Mouse (Mus musculus): ENCODE results near the gene Fars2. TPM values are rescaled to one million over a fixed set of nuclear protein-coding genes. Genes with fewer than 3 reads are reported as not detected.

Fars2 gene
- polyA plus RNA-seq, 1 experiment from 2014 or later: 33.5 TPM

DNA sequence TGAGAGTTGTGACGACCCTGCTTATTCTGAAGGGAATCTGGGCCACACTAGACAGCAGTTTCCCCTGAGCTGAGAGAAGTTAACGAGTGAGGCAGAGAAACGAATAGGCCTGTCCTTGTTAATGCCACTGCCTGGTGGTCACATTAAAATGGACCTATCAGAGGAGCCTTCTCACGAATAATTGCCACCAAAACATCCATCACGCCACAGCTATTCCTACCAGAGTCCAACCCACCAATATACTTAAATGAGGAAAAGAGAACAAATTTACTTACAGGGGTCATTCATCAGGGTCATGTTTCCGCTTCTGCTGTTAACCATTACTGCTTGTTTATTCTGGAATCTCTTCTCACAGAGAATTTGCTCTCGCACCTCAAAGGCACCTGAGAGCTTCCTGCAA is 531.0 kb downstream of the Fars2 start:
- no peak overlapping the region for H3K4me2 ChIP-seq
- WGBS: 58% methylated on average over 7 of the region's 7 CpGs

DNA sequence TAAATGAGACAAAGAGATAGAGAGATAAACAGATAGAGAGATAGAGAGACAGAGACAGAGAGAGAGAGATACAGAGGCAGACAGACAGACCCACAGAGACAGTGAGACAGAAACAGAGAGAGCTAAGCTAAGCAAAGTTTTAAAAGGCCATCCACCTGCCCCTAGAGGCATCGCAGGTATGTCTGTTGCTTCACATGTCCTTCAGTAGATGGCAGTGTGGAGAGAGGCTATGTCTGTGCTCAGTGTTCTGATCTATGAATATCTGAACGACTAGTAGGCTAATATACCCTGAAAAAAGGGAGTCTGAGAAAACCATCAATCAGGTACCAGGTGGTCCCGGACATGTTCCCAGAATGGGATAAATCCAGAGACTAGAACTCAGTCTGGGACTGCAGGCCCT is 537.0 kb downstream of the Fars2 start:
- ATAC-seq (ENCODE audit: low FRiP score): no peak
- WGBS: 81% methylated on average over 3 of the region's 3 CpGs

More for the DNA sequence above, 531.0 kb downstream of the Fars2 start:
- no peak for ATAC-seq (ENCODE audit: low FRiP score)
- no peaks in the 10 kb centered on the region for H3K36me3 ChIP-seq
- no peaks in the 10 kb centered on the region for H3K4me1 ChIP-seq (replicated peaks)
- no peaks in the 10 kb centered on the region for H3K27me3 ChIP-seq
- H3K9me3 ChIP-seq: no peaks in the 10 kb centered on the region
- H3K9ac ChIP-seq: no peak overlapping the region
- H3K27ac ChIP-seq: no peak overlapping the region
- H3K4me3 ChIP-seq: no peak overlapping the region

DNA sequence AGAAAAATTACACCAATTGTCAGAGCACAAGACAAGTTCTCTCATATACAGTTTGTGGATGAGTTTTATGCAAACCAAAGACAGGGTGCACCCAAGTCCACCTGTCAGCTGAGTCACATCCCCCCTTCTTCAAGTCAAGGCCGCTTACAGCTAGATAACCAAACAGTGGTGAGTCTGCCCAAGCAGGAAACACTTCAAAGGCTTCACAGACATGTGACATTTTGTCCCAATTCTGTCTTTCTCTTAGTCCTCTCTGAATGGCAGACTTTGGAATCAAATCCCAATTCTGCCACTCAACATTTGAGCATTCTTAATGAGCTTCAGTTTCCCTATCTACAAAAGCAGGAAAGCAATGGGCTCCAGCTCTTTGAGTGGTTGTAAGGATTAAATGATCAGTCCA is 562.1 kb downstream of the Fars2 start:
- Histone ChIP-seq H3K4me1 (replicated peaks) (no peaks in the 10 kb centered on the region), H3K27ac (no peak overlapping the region), H3K27me3 (no peaks in the 10 kb centered on the region), H3K9me3 (no peaks in the 10 kb centered on the region), H3K4me3 (no peak overlapping the region), H3K4me2 (no peak overlapping the region), H3K36me3 (no peaks in the 10 kb centered on the region), H3K9ac (no peak overlapping the region)
- WGBS: 80% methylated on average over 1 of the region's 1 CpGs
- ATAC-seq (ENCODE audit: low FRiP score): no peak

More for the DNA sequence above, 537.0 kb downstream of the Fars2 start:
- Histone ChIP-seq H3K27ac (no peak overlapping the region), H3K9me3 (no peaks in the 10 kb centered on the region), H3K36me3 (no peaks in the 10 kb centered on the region), H3K4me2 (no peak overlapping the region), H3K9ac (no peak overlapping the region), H3K4me3 (no peak overlapping the region), H3K4me1 (replicated peaks) (no peaks in the 10 kb centered on the region), H3K27me3 (no peaks in the 10 kb centered on the region)

DNA sequence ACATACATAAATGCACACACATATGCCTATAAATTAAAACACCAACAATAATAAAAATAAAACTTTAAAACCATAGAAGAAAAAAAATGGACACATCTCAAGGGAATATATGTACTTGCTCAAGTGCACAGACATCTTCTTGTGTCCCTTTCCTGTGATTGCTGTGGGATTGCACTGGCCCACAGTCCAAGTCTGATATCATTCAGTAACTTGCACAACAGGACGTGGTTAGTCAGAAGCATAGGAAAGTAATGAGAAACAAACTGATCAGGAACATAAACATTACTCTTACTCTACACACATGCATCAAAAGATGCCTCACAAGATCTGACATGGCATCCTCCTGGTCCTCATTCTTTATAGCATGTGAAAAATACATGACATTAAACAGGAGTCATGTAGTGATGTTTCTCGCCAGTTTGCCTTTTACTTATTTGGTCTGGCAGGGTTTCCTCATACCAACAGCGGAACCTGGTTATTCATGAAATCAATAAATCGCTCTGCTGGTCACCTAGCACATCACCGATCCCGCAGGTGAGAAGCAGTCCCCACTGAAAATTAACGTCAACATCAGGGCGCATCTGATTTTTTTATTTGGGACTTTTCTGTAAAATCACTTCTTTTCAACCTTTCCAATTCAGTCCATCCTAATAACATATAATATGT is 563.6 kb downstream of the Fars2 start:
- ATAC-seq (ENCODE audit: low FRiP score): no peak
- Histone ChIP-seq H3K9me3 (no peaks in the 10 kb centered on the region), H3K4me2 (no peak overlapping the region), H3K36me3 (no peaks in the 10 kb centered on the region), H3K27me3 (no peaks in the 10 kb centered on the region), H3K9ac (no peak overlapping the region), H3K4me1 (replicated peaks) (no peaks in the 10 kb centered on the region), H3K4me3 (no peak overlapping the region), H3K27ac (no peak overlapping the region)
- 88% methylated on average over 8 of the region's 8 CpGs for WGBS

DNA sequence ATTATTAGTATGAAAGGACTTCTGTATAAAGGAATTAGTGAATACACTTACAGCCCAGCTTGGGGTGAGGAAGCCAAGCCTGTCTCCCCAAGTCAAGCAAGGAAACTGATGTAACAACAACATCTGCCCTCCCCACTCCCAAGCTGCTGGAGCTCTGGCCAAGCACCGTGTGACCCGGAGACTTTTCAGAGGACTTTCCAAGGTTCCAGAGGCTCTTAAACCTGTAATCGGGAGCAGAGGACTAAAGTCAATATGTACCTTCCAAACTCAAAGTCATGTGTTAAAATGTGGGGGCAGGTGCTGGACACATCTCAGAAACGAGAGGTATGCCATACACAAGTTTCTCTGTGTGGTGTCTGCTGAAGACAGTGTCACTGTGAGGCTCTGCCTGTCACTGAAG is 566.4 kb downstream of the Fars2 start:
- no peak for ATAC-seq (ENCODE audit: low FRiP score)
- 88% methylated on average over 4 of the region's 4 CpGs for WGBS
- Histone ChIP-seq H3K27me3 (no peaks in the 10 kb centered on the region), H3K4me2 (no peak overlapping the region), H3K9ac (no peak overlapping the region), H3K9me3 (no peaks in the 10 kb centered on the region), H3K36me3 (no peaks in the 10 kb centered on the region), H3K27ac (no peak overlapping the region), H3K4me1 (replicated peaks) (no peaks in the 10 kb centered on the region), H3K4me3 (no peak overlapping the region)

DNA sequence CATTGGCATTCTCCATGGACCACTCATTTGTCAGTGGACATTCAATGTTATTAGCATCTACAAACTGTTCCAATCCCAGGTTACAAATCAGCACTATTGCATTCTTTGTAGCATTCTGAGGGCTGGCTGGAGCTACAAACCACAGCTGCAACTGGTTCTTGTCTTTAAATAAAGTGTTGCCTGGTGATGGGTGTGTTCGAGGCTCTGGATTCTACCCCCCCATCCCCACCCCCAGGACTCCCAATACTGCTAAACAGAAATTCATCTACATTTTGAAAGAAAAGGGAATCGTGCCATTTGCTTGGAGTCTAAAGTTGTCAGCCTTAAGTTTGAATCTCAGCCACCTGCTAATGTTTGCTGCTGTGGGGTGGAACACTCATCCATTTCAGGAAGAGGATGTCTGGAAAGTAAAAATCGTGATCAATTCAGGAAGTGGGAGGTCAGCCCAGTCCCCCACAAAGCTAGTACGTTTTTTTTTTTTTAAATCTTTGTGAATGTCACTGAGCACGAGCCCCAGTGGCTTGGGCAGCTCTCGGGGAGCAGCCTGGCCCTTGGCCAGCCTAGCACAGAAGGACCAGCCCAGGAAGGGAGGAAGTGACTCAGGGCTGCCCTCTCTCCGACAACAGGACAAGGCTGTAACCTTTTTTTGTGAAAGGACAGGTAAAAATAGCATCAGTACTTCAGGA is 578.4 kb downstream of the Fars2 start:
- no peak overlapping the region for H3K4me2 ChIP-seq
- H3K36me3 ChIP-seq: no peaks in the 10 kb centered on the region
- no peak for ATAC-seq (ENCODE audit: low FRiP score)
- H3K4me1 ChIP-seq (replicated peaks): no peaks in the 10 kb centered on the region
- no peak overlapping the region for H3K4me3 ChIP-seq
- no peaks in the 10 kb centered on the region for H3K9me3 ChIP-seq
- 67% methylated on average over 7 of the region's 7 CpGs for WGBS
- no peak overlapping the region for H3K27ac ChIP-seq
- H3K9ac ChIP-seq: no peak overlapping the region
- no peaks in the 10 kb centered on the region for H3K27me3 ChIP-seq

DNA sequence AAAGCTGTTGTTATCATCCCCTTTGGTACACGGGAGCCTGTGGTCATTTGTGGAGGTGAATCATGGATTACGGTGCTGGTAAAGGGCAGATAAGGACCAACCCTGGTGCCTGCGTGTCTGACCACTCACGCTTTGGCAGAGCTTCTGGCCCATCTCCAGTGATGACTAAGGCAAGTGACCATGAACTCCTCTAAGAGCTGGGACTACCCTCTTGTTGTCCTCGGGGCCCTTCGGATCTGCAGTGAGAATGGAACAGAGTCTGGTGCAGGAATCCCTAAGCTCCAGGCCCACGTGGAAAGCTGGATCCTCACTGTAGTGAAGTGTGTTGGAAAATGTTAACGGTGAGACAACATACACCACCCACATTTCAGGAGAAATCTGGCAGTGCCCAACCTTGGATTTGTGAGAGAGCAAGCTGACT is 579.1 kb downstream of the Fars2 start:
- ATAC-seq (ENCODE audit: low FRiP score): no peak
- Histone ChIP-seq H3K9me3 (no peaks in the 10 kb centered on the region), H3K4me3 (no peak overlapping the region), H3K4me1 (replicated peaks) (no peaks in the 10 kb centered on the region), H3K27ac (no peak overlapping the region), H3K9ac (no peak overlapping the region), H3K27me3 (no peaks in the 10 kb centered on the region), H3K36me3 (no peaks in the 10 kb centered on the region), H3K4me2 (no peak overlapping the region)
- 91% methylated on average over 8 of the region's 8 CpGs for WGBS

DNA sequence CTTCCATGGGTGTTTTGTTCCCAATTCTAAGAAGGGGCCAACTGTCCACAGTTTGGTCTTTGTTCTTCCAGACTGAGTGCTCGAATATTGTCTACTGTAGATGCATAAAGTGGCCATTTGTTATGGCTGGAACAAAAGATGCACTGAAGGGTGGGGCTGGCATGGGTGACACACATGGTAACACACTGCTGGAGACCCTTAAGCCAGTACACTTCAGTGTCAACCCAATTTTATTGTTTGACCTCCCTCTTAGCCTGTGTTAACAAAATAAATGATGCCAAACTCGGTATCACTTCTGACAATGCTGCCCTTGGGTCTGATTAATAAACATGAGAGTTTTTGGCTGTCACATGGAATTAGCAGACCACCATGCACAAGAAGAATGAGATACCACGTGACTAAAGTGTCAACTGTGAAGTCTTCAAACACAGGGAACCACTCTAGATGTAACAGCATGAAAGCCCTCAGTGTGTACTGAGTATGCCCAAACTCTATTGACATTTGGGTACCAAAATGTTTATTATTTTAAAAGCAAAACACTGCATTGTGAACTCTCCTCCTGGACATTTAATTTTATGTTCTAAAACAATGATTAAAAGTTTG is 590.0 kb downstream of the Fars2 start:
- ATAC-seq (ENCODE audit: low FRiP score): no peak
- 19% methylated on average over 3 of the region's 3 CpGs for WGBS
- Histone ChIP-seq H3K4me3 (no peak overlapping the region), H3K4me1 (replicated peaks) (no peaks in the 10 kb centered on the region), H3K27ac (no peak overlapping the region), H3K9ac (no peak overlapping the region), H3K27me3 (no peaks in the 10 kb centered on the region), H3K36me3 (no peaks in the 10 kb centered on the region), H3K4me2 (no peak overlapping the region), H3K9me3 (no peaks in the 10 kb centered on the region)

DNA sequence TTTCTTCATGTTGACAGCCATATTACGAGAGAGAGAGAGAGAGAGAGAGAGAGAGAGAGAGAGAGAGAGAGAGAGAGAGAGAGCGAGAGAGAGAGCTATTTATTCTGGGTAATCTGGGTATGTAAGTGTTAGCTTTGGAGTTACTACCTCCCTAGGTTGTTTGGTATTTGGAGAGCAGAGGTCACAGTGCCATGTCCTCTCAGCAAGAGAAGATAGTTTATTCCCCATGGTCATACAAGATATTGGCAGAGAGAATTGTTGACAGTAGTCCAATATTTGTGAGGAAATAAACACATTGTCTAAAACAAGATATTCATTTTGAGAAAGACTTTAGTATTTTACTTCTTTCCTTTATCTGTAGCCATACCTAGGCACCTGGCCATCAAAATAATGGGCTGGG is 596.9 kb downstream of the Fars2 start:
- no peak overlapping the region for H3K9ac ChIP-seq
- no peaks in the 10 kb centered on the region for H3K36me3 ChIP-seq
- H3K4me3 ChIP-seq: no peak overlapping the region
- no peaks in the 10 kb centered on the region for H3K27me3 ChIP-seq
- no peak for ATAC-seq (ENCODE audit: low FRiP score)
- WGBS: 81% methylated on average over 2 of the region's 2 CpGs
- H3K27ac ChIP-seq: no peak overlapping the region
- no peaks in the 10 kb centered on the region for H3K4me1 ChIP-seq (replicated peaks)
- no peak overlapping the region for H3K4me2 ChIP-seq
- no peaks in the 10 kb centered on the region for H3K9me3 ChIP-seq

DNA sequence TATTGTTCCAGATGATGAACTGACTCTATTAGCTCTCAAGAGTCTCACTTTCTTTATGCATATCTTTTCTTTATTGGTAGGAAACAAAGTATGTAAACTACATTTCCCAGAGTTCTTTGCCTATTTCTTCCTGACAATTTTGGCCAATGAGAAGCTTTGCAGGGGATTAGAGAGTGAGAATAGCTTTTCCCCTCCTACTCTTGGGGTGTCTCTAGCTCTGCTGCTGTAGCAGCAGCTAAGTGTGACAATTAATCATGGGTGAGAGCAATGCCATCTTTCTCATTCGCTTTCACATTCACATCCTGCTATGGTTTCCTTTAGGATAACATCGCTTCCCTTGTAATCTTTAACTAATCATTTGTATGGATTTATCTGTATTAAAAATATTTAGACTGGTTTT is 599.5 kb downstream of the Fars2 start:
- peaks cover 19% of the 10 kb centered on the region for H3K27me3 ChIP-seq
- ATAC-seq (ENCODE audit: low FRiP score): 0 out of 2 replicates have a peak, but pooled peaks have one; percentile 57

DNA sequence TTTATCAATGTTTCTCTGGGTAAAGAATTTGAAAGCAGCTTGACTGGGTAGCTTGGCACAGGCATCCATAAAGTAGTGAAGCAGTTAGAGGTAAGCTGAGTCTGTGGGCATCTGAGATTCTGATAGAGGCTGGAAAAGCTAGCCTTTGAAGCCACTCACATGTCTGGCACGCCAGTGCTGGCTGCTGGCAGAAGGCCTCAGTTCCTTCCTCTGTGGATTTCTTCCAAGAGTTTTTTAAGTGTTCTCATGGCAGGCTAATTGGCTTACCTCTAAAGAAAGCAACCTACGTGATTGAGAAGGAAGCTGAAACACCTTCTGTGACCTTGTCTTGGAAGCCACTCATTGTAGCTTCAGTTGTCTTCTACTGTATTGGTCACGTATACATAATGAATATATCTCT is 600.2 kb downstream of the Fars2 start:
- H3K36me3 ChIP-seq: no peaks in the 10 kb centered on the region
- H3K9ac ChIP-seq: no peak overlapping the region
- no peaks in the 10 kb centered on the region for H3K9me3 ChIP-seq
- no peak overlapping the region for H3K4me3 ChIP-seq
- H3K4me1 ChIP-seq (replicated peaks): no peaks in the 10 kb centered on the region; the same call in 1 of the 2 replicates
- H3K4me2 ChIP-seq: no peak overlapping the region
- peaks cover 25% of the 10 kb centered on the region for H3K27me3 ChIP-seq
- WGBS: 80% methylated on average over 3 of the region's 3 CpGs
- ATAC-seq (ENCODE audit: low FRiP score): no peak
- no peak overlapping the region for H3K27ac ChIP-seq

More for the DNA sequence above, 599.5 kb downstream of the Fars2 start:
- no peak overlapping the region for H3K27ac ChIP-seq
- H3K4me1 ChIP-seq (replicated peaks): no peaks in the 10 kb centered on the region
- H3K4me3 ChIP-seq: no peak overlapping the region
- H3K9ac ChIP-seq: no peak overlapping the region
- H3K36me3 ChIP-seq: no peaks in the 10 kb centered on the region
- no peak overlapping the region for H3K4me2 ChIP-seq
- no peaks in the 10 kb centered on the region for H3K9me3 ChIP-seq
- 56% methylated on average over 2 of the region's 2 CpGs for WGBS

DNA sequence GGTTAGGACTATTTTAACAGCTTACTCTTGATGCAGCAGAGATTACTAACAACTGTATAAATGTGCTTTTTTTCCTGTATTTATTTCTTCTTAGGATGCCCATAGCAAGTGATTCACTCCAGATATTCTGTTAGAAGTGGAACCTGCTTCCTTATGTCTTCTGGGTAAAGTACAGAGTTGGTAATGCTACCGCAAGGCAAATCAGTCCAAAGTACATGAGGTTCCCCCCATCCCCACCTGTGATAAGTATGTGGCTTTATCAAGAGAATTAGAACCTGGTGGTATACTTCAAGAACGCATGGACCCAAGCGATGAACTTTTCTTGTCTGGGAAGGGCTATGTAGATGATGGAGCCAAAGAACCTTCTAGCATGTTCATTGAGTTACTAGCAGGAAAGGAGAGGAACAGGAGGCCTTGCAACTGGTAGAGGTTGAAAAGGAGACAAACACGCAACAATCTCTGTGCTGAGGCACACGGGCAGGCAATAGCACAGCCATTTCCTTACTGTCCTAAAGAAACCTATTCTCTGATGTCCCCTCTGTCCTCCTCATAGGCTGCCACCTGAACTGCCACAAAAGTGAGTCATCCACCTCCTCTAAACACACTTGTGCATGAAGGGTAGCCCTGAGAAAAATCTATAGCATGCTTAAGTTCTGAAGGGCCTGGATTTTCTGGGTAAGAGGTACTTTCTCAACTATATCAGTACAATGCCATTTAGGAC is 603.2 kb downstream of the Fars2 start:
- Histone ChIP-seq H3K36me3 (no peaks in the 10 kb centered on the region), H3K4me1 (replicated peaks) (peaks cover 28% of the 10 kb centered on the region), H3K4me3 (no peak overlapping the region), H3K27ac (no peak overlapping the region), H3K9me3 (no peaks in the 10 kb centered on the region), H3K9ac (no peak overlapping the region), H3K4me2 (no peak overlapping the region), H3K27me3 (peaks cover 50% of the 10 kb centered on the region)
- no peak for ATAC-seq (ENCODE audit: low FRiP score)
- 95% methylated on average over 5 of the region's 5 CpGs for WGBS

Measured in hindbrain, embryonic 13.5 days (tissue).